Mouse (Mus musculus): ENCODE measurements around the gene Stx8.

DNA sequence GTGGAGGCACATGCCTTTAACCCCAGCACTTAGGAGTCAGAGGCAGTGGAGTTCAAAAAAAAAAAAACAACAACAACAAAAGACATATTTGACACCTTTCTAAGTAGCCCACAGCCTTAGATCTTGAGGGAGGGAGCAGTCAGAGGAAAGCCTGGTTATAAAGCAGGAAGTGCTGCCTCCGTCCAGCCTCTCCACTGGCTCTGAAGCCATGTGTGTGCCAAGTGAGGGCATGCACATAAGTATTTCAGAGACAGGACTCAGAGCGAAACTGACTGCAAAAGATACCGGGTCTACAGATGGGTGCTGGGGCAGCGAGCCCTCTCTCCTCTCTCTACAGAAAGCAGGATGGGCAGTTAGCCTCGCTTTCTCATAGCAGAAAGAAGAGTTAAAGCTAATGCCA lies 238.4 kb downstream of the Stx8 start:
- TF ChIP-seq CTCF (IDR thresholded peaks at IDR 0.05; ENCODE audit: low read depth) (no peak), EP300 (optimal IDR thresholded peaks at IDR 0.05) (no peak)

Measured in stomach, postnatal 0 days (tissue).